Mouse (Mus musculus): Measurements from ENCODE around the gene Atf7ip.
"Not testable (repeated sequence)": the region's sequence is repeated elsewhere in the genome, so short reads cannot be mapped to it uniquely, and the experiment has no call there.

Atf7ip gene

GRCm38 (mm10) chr6:136505867-136506266, at the start of gene Atf7ip:
Gene Atf7ip (plus strand): TSS chr6:136506167.
- in situ Hi-C loops (cut with MboI, MseI): not testable (repeated sequence)

GRCm38 (mm10) chr6:136456302-136456701, 49.7 kb upstream of the Atf7ip start:
- in situ Hi-C loops (cut with MboI, MseI): no loop called here

- in situ Hi-C loops (cut with MboI, MseI): no loop called here
Measured at GRCm38 (mm10) chr6:136459156-136459555, 46.8 kb upstream of the Atf7ip start.

- in situ Hi-C loops (cut with MboI, MseI): loop anchor here (5.0 kb wide), 1 partner anchor 41 kb away; no protein-coding TSS in a partner anchor
Measured at GRCm38 (mm10) chr6:136463491-136463890, 42.5 kb upstream of the Atf7ip start.

- in situ Hi-C loops (cut with MboI, MseI): loop anchor here (5.0 kb wide), 1 partner anchor 42 kb away; no protein-coding TSS in a partner anchor
Measured at GRCm38 (mm10) chr6:136464121-136464621, 41.8 kb upstream of the Atf7ip start.

GRCm38 (mm10) chr6:136465021-136465420, 40.9 kb upstream of the Atf7ip start:
- in situ Hi-C loops (cut with MboI, MseI): loop anchor here (5.0 kb wide), 1 partner anchor 87 kb away; no protein-coding TSS in a partner anchor

GRCm38 (mm10) chr6:136465959-136466381, 40.0 kb upstream of the Atf7ip start:
- in situ Hi-C loops (cut with MboI, MseI): loop anchor here (5.0 kb wide), 1 partner anchor 86 kb away; no protein-coding TSS in a partner anchor

- in situ Hi-C loops (cut with MboI, MseI): loop anchor here (5.0 kb wide), 1 partner anchor 85 kb away; no protein-coding TSS in a partner anchor
Measured at GRCm38 (mm10) chr6:136466956-136467750, 38.8 kb upstream of the Atf7ip start.

- in situ Hi-C loops (cut with MboI, MseI): loop anchor here (5.0 kb wide), 1 partner anchor 84 kb away; no protein-coding TSS in a partner anchor
Measured at GRCm38 (mm10) chr6:136467837-136468236, 38.1 kb upstream of the Atf7ip start.

GRCm38 (mm10) chr6:136468401-136468912, 37.5 kb upstream of the Atf7ip start:
- in situ Hi-C loops (cut with MboI, MseI): loop anchor here (5.0 kb wide), 1 partner anchor 84 kb away; no protein-coding TSS in a partner anchor

GRCm38 (mm10) chr6:136468974-136469792, 36.8 kb upstream of the Atf7ip start:
- in situ Hi-C loops (cut with MboI, MseI): loop anchor here (5.0 kb wide), 1 partner anchor 83 kb away; no protein-coding TSS in a partner anchor

GRCm38 (mm10) chr6:136469807-136470206, 36.2 kb upstream of the Atf7ip start:
- in situ Hi-C loops (cut with MboI, MseI): loop anchor here (5.0 kb wide), 1 partner anchor 82 kb away; no protein-coding TSS in a partner anchor

- in situ Hi-C loops (cut with MboI, MseI): no loop called here
Measured at GRCm38 (mm10) chr6:136470321-136471230, 35.4 kb upstream of the Atf7ip start.

- in situ Hi-C loops (cut with MboI, MseI): no loop called here
Measured at GRCm38 (mm10) chr6:136471601-136472000, 34.4 kb upstream of the Atf7ip start.

- in situ Hi-C loops (cut with MboI, MseI): no loop called here
Measured at GRCm38 (mm10) chr6:136472779-136473178, 33.2 kb upstream of the Atf7ip start.

- in situ Hi-C loops (cut with MboI, MseI): no loop called here
Measured at GRCm38 (mm10) chr6:136473472-136474129, 32.4 kb upstream of the Atf7ip start.

GRCm38 (mm10) chr6:136475171-136475860, 30.7 kb upstream of the Atf7ip start:
- in situ Hi-C loops (cut with MboI, MseI): loop anchor here (5.0 kb wide), 1 partner anchor 42 kb away; no protein-coding TSS in a partner anchor

GRCm38 (mm10) chr6:136477878-136478277, 28.1 kb upstream of the Atf7ip start:
- in situ Hi-C loops (cut with MboI, MseI): loop anchor here (5.0 kb wide), 1 partner anchor 39 kb away; no protein-coding TSS in a partner anchor

GRCm38 (mm10) chr6:136483531-136483930, 22.4 kb upstream of the Atf7ip start:
- in situ Hi-C loops (cut with MboI, MseI): no loop called here
